Mouse (Mus musculus) kidney, postnatal 10 days (tissue): ENCODE data around the gene Rexo1.
A peak's percentile ranks its signal among the peaks of the same experiment; 100 is the strongest.

Source experiments
- DNase-seq: peaks from one replicate; pipeline ENCODE4 v3.0.0; 2021; ENCODE audit warnings: mixed read lengths

The Rexo1 gene

DNA sequence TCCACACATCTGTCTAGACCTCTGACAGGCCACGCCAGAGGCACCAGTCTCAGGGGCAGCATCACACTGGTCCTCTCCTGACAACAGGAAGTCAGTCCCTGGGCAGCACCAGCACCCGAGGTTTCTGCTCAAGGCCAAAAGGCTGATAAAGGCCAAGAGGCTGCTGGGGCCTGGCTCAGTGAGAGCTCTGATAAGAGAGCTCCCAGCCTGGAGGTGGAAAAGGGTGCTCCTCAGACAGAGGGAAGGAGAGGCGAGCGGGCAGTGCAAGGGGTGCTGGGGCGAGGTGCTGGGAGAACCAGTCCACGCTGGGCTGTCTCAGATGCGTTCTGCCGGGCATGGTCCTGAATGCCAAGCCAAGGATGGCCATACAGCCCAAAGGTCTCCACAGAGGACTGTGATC is 7.8 kb downstream of the Rexo1 start:
- DNase-seq, result no peak

DNA sequence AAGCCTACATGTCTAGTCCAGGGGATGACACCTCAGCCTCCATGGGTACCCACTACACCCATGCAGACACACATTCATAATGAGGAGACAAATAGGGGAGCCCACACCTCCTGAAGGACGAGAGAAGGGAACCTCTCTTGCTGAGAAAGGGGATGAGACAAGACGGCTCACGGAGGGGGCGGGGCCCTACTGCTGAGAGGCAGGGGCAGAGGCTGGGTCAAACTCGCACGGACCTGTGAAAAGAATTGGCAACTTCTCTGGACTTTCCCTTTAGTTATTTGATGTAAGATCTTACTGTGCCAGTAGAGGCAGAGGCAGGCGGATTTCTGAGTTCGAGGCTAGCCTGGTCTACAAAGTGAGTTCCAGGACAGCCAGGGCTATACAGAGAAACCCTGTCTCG is 9.0 kb downstream of the Rexo1 start:
- DNase-seq, result no peak

DNA sequence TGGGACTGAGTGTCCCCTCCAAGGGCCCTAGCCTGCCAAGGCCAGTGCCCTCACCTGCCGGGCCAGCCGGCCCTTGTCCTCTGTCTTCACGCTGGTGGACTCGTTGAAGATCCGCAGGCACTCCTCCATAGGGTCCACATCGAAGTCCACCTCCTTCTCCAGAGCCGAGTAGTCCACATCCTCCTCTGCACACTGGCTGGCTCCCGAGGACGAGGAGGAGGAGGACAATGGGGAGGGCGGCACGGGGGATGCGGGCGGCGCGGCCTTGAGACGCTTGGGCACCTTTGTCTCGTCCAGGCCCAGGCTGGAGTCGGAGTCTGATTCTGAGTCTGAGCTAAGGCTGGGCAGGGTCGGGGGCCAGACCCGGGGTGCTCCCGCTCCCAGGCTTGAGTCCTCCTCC is 12.1 kb downstream of the Rexo1 start:
- DNase-seq, result no peak

DNA sequence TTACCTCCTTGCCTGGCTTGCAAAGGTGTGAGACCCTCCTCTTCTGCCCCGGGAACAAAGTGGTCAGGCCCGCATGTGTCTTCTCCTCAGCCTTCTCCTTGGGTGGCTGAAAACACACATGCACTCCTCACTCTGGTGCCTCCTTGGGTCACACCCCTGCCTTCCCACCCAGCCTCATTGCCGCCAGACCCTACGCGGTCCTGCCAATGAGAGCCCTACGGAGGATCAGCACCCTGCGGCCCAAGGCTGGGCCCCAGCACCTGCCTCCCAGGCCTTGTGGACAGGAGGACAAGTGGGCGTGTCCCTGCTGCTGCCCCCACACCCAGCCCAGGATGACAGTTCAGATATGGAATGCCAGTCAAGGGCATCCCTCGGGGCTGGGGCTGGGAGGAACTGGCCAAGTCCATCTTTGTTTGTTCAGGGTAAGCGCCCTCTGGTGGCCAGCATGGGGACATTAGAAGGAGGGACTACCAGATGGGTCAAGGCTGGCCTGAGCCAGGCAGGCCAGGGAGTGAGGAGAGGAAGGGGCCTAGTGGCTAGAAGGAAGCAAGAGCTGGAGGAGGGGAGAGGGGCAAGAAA is 12.8 kb downstream of the Rexo1 start:
- DNase-seq, result peak; percentile 82

DNA sequence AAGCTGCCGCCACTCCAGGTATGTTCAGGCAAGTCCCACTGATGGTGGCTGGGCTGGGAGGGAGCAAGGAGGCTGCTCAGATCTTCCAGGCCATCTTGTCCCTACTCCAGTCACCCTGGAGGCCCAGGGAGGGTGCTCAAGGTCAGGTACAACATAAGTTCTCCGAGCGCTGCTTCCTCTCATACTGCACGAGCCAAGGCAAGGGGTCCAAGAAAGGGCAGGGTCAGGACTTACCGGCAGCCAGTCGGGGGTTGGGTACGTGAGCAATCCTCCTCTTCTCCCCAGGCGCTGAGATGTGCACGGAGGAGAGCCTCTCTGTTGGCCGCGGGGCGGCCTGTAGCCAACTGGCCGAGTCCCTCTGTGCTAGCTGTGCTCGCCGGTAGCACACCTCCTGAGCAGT is 13.8 kb downstream of the Rexo1 start:
- DNase-seq, result no peak

DNA sequence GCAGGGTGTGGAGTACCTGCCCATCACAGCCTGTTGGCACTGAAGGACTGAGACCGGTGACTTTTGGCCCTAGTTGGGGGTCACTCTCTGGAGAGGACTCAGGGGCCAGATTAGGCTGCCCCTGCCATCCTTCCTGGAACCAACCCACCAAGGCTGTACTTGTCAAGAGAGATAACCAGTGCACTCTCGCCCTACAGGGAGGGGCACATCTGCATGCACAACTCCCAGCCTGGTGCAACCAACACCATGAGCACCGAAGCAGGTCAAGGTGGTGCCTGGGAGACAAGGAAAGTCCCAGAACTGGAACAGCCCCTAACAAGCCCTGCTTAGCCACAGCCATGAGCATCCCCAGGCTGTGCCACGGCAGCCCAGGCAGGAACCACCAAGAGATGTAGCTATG is 14.4 kb downstream of the Rexo1 start:
- no peak for DNase-seq

DNA sequence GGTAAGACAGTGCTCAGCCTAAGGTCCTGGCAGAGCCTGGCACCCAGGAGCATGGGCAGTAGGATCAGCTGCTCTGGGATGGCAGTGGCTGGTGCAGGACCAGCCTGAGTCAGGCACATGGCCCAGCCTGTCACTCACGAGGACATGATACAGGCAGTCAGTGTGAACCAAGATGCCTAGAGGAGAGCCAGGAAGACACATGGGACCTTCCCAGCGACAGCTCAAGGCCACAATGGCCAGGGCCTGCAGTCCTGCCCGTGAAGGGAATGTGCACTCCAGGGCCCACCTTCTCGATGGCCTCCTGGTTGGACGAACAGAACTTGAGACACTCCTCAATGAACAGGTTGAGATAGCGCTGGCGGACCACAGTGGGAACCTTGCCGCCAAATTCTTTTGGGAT is 15.8 kb downstream of the Rexo1 start:
- DNase-seq, result no peak

DNA sequence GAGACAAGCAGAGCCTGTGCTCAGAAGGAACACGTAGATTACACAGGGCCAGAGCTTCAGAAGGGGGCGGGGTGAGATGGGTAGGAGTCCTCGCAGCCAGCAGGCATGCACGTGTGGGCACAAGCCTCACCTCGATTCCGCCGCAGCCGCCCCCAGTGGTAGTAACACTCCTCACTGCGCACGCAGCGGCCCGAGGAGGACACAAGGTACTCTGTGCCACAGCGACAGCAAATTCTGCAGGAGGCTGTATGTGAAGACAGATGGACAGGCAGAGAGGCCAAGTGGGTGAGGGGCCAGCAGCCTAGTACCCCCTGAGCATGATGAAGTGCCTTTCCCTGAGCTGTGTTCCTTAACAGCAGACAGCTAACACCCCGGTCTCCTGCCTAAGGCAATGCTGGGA is 17.5 kb downstream of the Rexo1 start:
- DNase-seq, result no peak

DNA sequence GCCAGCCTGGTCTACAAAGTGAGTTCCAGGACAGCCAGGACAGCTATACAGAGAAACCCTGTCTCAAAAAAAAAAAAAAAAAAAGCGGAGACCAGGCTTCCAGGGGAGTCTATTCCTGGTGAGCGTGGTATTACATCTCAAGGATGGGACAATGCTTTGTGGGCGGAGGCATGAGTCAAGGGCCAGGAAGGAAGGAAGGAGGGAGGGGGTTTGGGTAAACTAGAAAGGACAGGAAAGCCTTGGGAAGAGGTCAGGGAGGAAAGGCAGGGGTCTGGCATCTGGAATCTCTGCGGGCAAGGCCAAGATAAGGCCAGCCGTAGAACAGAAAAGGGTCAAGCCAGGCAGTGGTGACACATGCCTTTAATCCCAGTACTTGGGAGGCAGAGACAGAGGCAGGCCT is 21.9 kb downstream of the Rexo1 start:
- no peak for DNase-seq

DNA sequence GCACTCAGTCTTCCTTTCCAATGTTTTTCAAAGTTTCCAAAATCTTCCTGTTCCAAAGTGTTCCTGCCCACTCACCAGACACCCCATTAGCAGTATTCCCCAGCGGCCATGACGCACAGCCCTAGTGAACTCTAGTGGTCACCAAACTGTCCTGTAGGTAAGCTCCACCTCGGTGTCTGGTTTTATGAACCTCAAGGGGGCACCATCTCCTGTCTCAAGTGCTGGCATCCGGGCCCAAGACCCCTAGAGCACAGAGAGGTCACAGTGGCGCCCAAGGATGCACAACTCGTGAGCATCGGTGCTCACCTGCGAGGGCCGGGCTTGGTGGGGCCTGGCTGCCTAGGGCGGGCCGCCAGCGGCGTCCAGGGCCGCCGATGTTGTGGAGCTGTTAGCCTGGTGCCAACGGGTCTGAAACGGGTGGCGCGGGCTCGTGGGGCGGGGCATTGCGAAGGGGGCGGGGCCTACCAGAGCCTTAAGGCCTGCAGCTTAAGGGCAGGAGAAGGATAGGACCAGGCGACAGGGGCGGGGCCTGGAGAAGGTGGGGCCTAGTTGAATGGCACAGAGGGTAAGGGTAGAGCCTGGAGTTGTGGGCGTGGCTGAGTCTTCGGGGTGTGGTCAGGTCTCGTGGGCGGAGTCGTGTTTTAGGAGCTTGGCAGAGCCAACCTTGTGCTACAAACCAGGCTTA is 22.5 kb downstream of the Rexo1 start, which contains the start of gene Atp8b3:
TSS of gene Atp8b3 (minus strand) at position 415 of the 685 bp plus-strand sequence.
- DNase-seq, result peak; percentile 89

DNA sequence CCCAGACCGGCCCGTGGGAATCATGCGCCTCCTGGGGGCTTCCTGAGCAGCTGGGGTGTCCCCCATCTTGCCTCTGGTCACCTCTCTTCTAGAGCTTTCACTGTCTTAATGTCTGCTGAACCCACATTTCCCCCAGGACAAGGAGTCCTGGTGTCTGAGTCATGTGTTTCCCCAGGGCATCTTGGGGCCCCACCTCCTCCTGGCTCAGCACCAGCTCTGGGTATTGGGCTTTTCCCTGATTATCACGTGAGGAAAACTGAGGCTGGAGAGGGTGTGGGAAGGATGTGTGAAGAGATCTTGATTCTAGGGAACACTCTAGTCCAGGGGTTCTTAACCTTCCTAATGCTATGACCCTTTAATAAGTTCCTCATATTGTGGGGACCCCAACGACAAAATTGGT is 23.2 kb downstream of the Rexo1 start:
- DNase-seq, result no peak

DNA sequence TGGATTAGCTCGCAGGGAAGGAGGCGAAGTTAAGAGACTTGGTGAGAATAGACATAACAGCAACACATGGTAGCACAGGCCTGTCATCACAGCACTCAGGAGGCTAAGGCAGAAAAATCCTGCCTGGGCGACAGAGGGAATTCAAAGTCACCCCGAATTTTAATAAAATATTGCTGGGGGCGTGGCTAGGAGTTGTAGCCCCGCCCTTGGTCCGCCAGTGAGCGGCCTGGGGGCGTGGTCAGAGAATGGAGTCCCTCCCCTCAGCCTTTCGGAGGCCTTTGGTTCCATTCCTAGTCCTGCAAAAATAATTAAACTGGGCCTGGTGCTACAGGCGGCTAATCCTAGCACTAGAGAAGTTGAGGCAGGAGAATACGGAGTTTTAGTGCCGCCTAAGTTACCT is 25.6 kb downstream of the Rexo1 start:
- no peak for DNase-seq

DNA sequence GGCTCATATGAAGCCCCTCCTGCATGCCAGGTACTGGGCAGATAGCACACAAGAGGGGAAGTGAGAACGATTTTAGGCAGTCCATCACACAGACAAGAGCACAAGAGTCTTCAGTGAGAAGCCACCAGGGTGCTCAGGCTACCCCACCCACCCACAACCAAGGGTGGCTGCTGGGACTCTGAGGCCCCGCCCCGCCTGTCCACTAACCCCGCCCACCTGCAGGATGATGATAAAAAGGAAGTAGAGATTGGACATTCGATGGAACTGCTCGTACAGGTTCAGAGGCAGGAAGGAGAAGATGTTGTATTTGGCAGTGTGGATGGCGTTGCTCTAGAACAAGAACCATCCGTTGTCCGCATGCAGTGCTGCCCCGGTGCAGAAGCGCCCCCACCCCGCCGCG is 26.3 kb downstream of the Rexo1 start:
- DNase-seq, result no peak

DNA sequence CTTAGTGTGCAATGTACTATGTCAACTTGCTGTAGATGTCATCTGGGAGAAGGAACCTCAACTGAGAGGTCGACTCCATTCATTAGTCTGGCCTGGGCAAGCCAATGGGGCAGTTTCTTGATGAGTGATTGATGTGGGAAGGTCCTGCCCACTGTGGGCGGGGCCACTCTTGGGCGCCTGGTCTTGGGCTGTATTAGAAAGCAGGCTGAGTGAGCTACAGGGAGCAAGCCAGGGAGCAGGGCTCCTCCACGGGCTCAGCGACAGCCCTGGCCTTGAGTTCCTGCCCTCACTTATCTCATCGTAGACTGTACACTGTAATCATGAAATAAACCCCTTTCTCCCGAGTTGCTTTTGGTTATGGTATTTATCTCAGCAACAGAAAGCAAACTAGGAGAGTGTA is 27.7 kb downstream of the Rexo1 start:
- DNase-seq, result peak; percentile 51

DNA sequence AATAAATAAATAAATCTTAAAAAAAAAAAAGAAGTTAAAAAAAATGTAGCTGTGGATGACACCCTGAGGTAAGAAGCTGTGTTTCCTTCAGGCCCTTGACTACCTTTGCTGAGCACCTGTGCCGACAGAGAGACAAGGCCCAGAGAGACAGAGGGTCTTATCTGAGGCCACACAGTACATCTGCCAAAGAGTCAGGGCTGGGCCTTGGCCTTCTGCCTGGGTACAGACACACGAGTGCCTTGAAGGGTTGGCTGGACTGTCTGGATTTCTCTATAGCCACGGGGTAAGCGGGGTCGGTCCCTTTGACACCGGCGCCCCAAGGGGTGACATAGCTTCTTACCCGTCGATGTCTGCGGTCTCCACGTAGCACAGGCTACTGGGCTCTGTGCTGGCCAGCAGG is 28.6 kb downstream of the Rexo1 start:
- no peak for DNase-seq

DNA sequence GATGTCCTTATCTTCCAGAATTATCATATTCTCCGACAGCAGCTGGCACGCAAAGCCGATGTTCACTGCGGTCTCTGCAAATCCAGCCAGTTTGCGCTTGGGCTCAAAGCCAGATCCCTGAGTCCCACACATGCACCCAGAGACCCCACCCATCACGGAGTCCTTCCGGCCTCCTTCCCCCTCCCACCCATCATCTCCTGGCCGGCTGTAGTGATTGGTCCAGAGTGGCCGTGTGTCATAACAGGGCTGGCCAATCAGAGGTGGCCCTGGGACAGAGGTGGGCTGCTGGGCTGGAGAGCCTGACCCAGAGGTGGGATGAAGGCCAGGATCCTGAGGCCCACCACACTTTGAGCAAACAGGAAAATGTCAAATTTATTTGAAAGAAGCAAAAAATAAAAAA is 35.2 kb downstream of the Rexo1 start:
- DNase-seq, result peak; percentile 37

DNA sequence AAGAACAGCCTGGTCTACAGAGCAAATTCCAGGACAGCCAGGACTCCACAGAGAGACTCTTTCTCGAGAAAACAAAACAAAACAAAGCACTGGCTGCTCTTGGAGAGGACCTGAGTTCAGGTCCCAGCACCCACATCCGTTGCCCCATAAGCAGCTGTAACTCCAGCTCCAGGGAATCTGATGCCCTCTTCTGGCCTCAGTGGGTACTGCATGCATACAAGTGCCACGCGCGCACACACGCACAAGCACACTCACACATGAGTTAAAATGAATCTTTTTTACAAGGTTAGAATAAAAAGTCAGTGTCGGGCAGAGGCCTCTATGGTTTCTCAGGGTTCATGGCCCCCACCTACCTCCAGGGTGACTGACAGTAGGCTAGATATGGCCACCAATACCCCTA is 38.1 kb downstream of the Rexo1 start:
- DNase-seq, result no peak

DNA sequence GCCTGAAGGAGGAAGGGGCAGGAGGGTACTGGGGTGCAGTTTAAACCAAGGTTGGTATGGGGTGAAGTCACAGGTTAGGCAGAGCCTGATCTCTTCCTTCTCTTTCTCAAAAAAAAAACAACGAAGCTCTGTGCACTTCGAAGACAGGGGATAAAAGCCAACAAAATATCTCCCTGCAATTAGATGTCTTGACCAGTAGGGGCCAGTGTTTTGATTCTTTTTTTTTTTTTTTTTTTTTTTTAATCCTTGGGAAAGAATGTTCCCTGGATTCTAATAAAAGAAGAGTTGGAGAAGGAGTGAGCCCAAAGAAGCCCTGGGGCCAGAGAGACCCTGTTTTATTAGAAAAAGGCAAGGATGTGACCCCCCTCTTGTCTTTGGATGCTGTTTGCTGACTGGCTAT is 42.1 kb downstream of the Rexo1 start:
- DNase-seq, result no peak

DNA sequence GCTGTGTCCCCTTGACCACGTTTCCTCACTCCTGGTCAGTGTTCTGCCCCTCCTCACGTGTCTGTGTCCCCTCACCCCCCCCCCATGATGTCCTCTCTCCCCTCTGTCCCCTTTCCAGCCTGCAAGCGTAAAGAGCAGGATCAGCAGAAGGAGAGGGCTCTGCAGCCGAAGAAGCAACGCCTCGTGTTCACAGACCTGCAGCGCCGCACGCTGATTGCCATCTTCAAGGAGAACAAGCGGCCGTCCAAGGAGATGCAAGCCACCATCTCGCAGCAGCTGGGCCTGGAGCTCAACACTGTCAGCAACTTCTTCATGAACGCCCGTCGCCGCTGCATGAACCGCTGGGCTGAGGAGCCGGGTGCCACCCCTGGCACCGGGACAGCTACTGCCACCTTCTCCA is 47.6 kb downstream of the Rexo1 start:
- no peak for DNase-seq

DNA sequence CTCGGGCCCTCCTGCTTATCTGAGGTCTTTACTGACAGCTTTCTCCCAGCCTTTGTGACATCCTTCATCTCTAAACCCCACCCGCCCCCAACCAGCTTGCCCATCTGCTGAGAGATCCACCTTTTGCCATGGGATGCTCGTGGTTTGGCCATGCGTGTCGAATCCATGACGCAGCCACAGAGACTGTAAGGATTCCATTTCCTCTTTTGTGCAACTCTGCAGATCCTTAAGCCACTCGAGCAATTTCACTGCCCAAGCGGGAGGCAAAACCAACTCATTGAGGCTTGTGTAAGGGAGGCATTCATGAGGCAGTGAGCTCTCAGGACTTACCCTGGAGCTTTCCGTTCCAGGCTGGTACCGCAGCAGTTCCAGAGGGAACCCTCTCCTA is 51.1 kb downstream of the Rexo1 start:
- DNase-seq, result no peak

DNA sequence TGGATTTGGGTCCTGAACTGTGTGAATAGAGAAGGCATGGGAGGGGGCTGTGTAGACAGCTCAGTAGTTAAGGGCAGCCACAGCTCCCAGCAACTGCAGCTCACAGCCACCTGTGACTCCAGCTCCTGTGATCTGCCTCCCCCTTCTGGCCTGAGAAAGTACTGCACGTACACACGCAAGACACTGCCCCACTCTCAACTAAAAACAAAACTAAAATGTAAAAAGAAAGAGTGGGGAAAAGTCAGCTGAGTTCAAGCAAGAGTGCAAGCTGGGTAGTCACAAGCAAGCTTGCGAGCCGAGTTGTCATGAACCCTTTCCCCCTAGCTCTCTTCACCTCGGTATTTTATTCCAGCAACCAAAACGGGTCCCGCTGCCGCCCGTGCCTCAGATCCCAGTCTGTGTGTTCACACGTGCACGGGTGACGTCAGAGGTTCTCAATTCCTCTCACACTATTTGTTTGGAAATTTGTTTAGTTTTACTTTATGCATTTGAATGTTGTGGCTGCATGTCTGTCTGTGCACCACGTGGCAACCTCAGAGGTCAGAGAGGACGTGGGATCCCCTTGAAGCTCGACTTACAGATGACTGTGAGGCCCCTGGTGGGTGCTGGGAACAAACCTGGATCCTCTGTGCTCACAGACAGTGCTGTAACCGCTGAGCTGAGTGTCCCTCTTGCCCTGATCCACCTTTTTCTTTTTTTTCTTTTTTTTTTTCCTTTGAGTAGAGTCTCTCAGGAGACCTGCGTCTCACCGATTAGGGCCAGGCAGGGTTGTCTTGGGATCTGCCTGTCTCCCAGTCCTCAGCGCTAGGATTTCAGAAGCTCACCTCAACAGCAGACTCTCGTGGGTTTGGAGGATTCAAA is 51.7 kb downstream of the Rexo1 start:
- DNase-seq, result peak; percentile 92

DNA sequence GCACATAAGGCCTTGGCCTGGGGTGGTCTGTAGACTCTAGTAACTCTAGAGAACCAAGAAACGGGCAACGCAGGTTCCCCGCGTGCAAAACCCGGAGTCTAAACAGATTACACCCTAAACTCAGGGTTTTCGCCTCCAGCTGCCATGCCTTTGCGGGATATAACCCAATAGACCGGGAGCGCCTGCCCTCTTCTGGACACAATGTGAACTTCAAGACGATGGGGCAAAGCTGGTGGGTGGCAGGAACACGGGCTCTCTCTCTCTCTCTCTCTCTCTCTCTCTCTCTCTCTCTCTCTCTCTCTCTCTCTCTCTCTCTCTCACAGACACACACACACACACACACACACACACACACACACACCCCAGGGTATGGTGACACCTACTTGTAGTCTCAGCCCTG is 55.1 kb downstream of the Rexo1 start:
- DNase-seq, result peak; percentile 83

DNA sequence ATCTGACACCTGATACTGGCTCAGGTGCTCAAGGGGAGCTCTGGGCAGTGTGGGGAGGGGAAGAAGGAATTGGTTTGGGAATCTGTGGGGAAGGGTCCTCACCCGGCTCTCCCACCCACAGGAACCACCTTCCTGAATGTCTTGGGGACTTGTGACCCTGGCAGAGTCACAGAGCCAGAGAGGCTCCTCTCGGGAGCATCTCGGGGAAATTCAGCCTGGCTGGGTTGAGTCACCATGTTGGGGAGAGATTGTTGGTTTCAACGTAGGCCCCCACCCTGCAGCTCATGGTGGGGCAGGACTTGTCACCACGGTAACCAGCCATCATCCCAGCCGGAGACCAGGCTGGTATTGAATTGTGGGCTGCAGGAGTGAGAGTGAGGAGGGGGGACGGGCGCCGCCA is 56.6 kb downstream of the Rexo1 start:
- no peak for DNase-seq

DNA sequence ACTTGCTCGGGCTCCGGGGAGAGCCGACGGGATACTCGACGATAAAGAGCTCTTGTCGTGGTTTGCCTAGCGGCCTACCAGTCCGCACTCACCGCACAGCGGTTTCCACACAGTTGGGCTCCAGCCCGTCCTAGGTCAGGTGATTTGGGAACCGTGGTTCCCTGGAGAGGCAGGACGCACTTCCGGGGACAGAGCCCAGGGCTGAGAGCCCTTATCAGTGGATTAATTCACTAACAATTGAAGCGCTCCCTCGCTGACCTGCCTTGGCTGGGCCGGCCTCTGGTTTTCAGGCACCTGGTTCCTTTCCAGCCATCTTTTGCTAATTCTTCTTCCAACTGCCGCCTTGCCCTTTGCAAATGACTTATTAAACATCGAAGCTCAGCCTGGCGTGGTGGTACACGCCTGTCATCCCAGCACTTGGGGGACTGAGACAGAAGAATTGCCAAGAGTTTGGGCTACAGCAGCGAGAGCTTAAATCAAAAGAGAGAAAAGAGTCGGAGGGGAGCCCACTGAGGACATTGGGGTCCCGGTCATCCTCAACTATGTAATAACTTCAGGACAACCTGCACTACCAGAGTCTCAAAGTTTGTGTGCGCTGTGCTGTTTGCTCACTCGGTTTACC is 57.6 kb downstream of the Rexo1 start:
- DNase-seq, result no peak
